Mouse (Mus musculus): ENCODE data around the gene Casq2. TPM values are rescaled to one million over a fixed set of nuclear protein-coding genes. Genes with fewer than 3 reads are reported as not detected.
A peak's percentile ranks its signal among the peaks of the same experiment; 100 is the strongest.

Gene Casq2
- total and polyA plus RNA-seq, 2 experiments from 2014 or later = 1.1 to 5.3 TPM

- Histone ChIP-seq H3K9ac (no peak overlapping the region), H3K27me3 (ENCODE audit: insufficient read depth, low read length) (no peaks in the 10 kb centered on the region; the same call in 1 of the 2 replicates), H3K9me3 (ENCODE audit: low read length) (no peaks in the 10 kb centered on the region), H3K36me3 (ENCODE audit: insufficient read depth) (no peaks in the 10 kb centered on the region), H3K4me3 (ENCODE audit: low read depth, low read length) (no peak overlapping the region), H3K27ac (ENCODE audit: low read depth, low read length) (no peak overlapping the region), H3K4me2 (ENCODE audit: low read depth) (no peak overlapping the region), H3K4me1 (ENCODE audit: insufficient read depth) (no peaks in the 10 kb centered on the region)
- DNase-seq (no peak), ATAC-seq (no peak)
- no peak for TF ChIP-seq CTCF (IDR thresholded peaks at IDR 0.05; ENCODE audit: low read depth)
- WGBS = 87% methylated on average over 2 of the region's 2 CpGs
Measured at GRCm38 (mm10) chr3:102096976-102097375, 10.8 kb downstream of the Casq2 start.

- Histone ChIP-seq H3K9me3 (ENCODE audit: low read length) (no peaks in the 10 kb centered on the region), H3K4me1 (ENCODE audit: insufficient read depth) (no peaks in the 10 kb centered on the region), H3K4me3 (ENCODE audit: low read depth, low read length) (no peak overlapping the region), H3K36me3 (ENCODE audit: insufficient read depth) (no peaks in the 10 kb centered on the region), H3K27ac (ENCODE audit: low read depth, low read length) (no peak overlapping the region), H3K27me3 (ENCODE audit: insufficient read depth, low read length) (no peaks in the 10 kb centered on the region; the same call in 1 of the 2 replicates), H3K9ac (no peak overlapping the region), H3K4me2 (ENCODE audit: low read depth) (no peak overlapping the region)
- no peak for TF ChIP-seq CTCF (IDR thresholded peaks at IDR 0.05; ENCODE audit: low read depth)
- ATAC-seq (no peak), DNase-seq (no peak)
- 59% methylated on average over 10 of the region's 10 CpGs for WGBS
Measured at GRCm38 (mm10) chr3:102099242-102099641, 13.0 kb downstream of the Casq2 start.

GRCm38 (mm10) chr3:102099793-102100192 lies 13.6 kb downstream of the Casq2 start:
- no peak overlapping the region for H3K4me3 ChIP-seq (ENCODE audit: low read depth, low read length)
- H3K27me3 ChIP-seq (ENCODE audit: insufficient read depth, low read length) = no peaks in the 10 kb centered on the region; the same call in 1 of the 2 replicates
- WGBS = 95% methylated on average over 3 of the region's 3 CpGs
- no peaks in the 10 kb centered on the region for H3K4me1 ChIP-seq (ENCODE audit: insufficient read depth)
- ATAC-seq (no peak), DNase-seq (no peak)
- H3K9ac ChIP-seq = no peak overlapping the region
- no peak overlapping the region for H3K27ac ChIP-seq (ENCODE audit: low read depth, low read length)
- TF ChIP-seq CTCF (IDR thresholded peaks at IDR 0.05; ENCODE audit: low read depth) = no peak
- no peak overlapping the region for H3K4me2 ChIP-seq (ENCODE audit: low read depth)
- no peaks in the 10 kb centered on the region for H3K9me3 ChIP-seq (ENCODE audit: low read length)
- no peaks in the 10 kb centered on the region for H3K36me3 ChIP-seq (ENCODE audit: insufficient read depth)

- no peaks in the 10 kb centered on the region for H3K9me3 ChIP-seq (ENCODE audit: low read length)
- DNase-seq (no peak), ATAC-seq (no peak)
- H3K4me3 ChIP-seq (ENCODE audit: low read depth, low read length) = no peak overlapping the region
- no peaks in the 10 kb centered on the region; the same call in 1 of the 2 replicates for H3K27me3 ChIP-seq (ENCODE audit: insufficient read depth, low read length)
- no peak overlapping the region for H3K9ac ChIP-seq
- H3K36me3 ChIP-seq (ENCODE audit: insufficient read depth) = no peaks in the 10 kb centered on the region
- H3K27ac ChIP-seq (ENCODE audit: low read depth, low read length) = no peak overlapping the region
- H3K4me2 ChIP-seq (ENCODE audit: low read depth) = no peak overlapping the region
- no peaks in the 10 kb centered on the region for H3K4me1 ChIP-seq (ENCODE audit: insufficient read depth)
- whole genome bisulfite sequencing = 88% methylated on average over 4 of the region's 4 CpGs
- no peak for TF ChIP-seq CTCF (IDR thresholded peaks at IDR 0.05; ENCODE audit: low read depth)
Measured at GRCm38 (mm10) chr3:102101445-102101844, 15.2 kb downstream of the Casq2 start.

- no peak for TF ChIP-seq CTCF (IDR thresholded peaks at IDR 0.05; ENCODE audit: low read depth)
- ATAC-seq = no peak
Measured at GRCm38 (mm10) chr3:102103811-102104565, 17.8 kb downstream of the Casq2 start.

GRCm38 (mm10) chr3:102108201-102108600 lies 22.0 kb downstream of the Casq2 start:
- 68% methylated on average over 3 of the region's 3 CpGs for WGBS
- DNase-seq = no peak

More at GRCm38 (mm10) chr3:102103811-102104565, 17.8 kb downstream of the Casq2 start:
- Histone ChIP-seq H3K27me3 (ENCODE audit: insufficient read depth, low read length) (no peaks in the 10 kb centered on the region), H3K27ac (ENCODE audit: low read depth, low read length) (no peak overlapping the region), H3K36me3 (ENCODE audit: insufficient read depth) (no peaks in the 10 kb centered on the region), H3K9ac (no peak overlapping the region), H3K9me3 (ENCODE audit: low read length) (no peaks in the 10 kb centered on the region), H3K4me1 (ENCODE audit: insufficient read depth) (no peaks in the 10 kb centered on the region), H3K4me2 (ENCODE audit: low read depth) (no peak overlapping the region), H3K4me3 (ENCODE audit: low read depth, low read length) (no peak overlapping the region)
- whole genome bisulfite sequencing = 77% methylated on average over 9 of the region's 9 CpGs
- DNase-seq = no peak

GRCm38 (mm10) chr3:102111979-102112599 lies 25.9 kb downstream of the Casq2 start:
- Histone ChIP-seq H3K36me3 (ENCODE audit: insufficient read depth) (no peaks in the 10 kb centered on the region), H3K4me2 (ENCODE audit: low read depth) (no peak overlapping the region), H3K4me3 (ENCODE audit: low read depth, low read length) (no peak overlapping the region), H3K9me3 (ENCODE audit: low read length) (no peaks in the 10 kb centered on the region), H3K27me3 (ENCODE audit: insufficient read depth, low read length) (no peaks in the 10 kb centered on the region), H3K9ac (no peak overlapping the region), H3K4me1 (ENCODE audit: insufficient read depth) (no peaks in the 10 kb centered on the region), H3K27ac (ENCODE audit: low read depth, low read length) (no peak overlapping the region)
- WGBS = 77% methylated on average over 7 of the region's 7 CpGs
- ATAC-seq (0 out of 2 replicates have a peak, but pooled peaks have one; percentile 32), DNase-seq (no peak)
- no peak for TF ChIP-seq CTCF (IDR thresholded peaks at IDR 0.05; ENCODE audit: low read depth)

More at GRCm38 (mm10) chr3:102108201-102108600, 22.0 kb downstream of the Casq2 start:
- no peak for ATAC-seq
- Histone ChIP-seq H3K4me2 (ENCODE audit: low read depth) (no peak overlapping the region), H3K4me3 (ENCODE audit: low read depth, low read length) (no peak overlapping the region), H3K27me3 (ENCODE audit: insufficient read depth, low read length) (no peaks in the 10 kb centered on the region), H3K27ac (ENCODE audit: low read depth, low read length) (no peak overlapping the region), H3K9ac (no peak overlapping the region), H3K4me1 (ENCODE audit: insufficient read depth) (no peaks in the 10 kb centered on the region), H3K36me3 (ENCODE audit: insufficient read depth) (no peaks in the 10 kb centered on the region), H3K9me3 (ENCODE audit: low read length) (no peaks in the 10 kb centered on the region)
- TF ChIP-seq CTCF (IDR thresholded peaks at IDR 0.05; ENCODE audit: low read depth) = no peak

Measured in forebrain, postnatal 0 days (tissue).